Mouse (Mus musculus) left cerebral cortex, adult 18-20 months (tissue): Measurements from ENCODE around the gene Wdr34. TPM values are rescaled to one million over a fixed set of nuclear protein-coding genes. Genes with fewer than 3 reads are reported as not detected.
A peak's percentile ranks its signal among the peaks of the same experiment; 100 is the strongest.

Source experiments
- DNase-seq, 2 experiments: peaks; one replicate each; pipeline ENCODE4 v3.0.0; 2021 to 2022; ENCODE audit warnings: low spot score in 2 of 2, mixed read lengths in 1 of 2
- microRNA-seq, 2 experiments: library from miRNA; unstranded; fragments of <30 nt; microRNA quantifications; one replicate each; pipeline ENCODE4 v1.2.0; 2021
- total RNA-seq, 2 experiments: library from RNA; stranded (reverse); gene quantifications; 2 replicates each; pipeline ENCODE4 v1.2.3; 2021

The Wdr34 gene
- total RNA-seq, 2 experiments from 2014 or later: 39.5 to 45.2 TPM

GRCm38 (mm10) chr2:30037762-30038161 is 10.9 kb downstream of the Wdr34 start:
- DNase-seq: no peak

DNA sequence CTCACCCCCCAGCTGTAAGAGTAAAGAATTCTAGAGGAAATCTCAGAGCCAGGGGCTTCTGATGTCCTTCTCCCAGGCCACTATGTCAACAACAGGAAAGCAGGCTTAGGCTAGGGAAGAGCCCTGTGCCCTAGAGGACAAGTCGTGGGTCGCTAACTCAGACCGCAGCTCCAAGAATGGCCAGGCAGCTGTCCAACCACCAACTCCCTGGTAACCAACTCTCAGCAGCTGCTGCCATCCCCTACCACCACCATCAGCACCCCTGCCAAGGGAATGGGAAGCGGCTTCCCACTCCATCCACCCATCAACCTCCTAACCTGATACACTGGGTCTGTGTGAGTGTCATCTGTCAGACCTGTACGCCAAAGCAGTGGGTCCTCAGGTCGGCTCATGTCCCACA is 15.7 kb downstream of the Wdr34 start:
- peak in 1 of 2 experiments; percentile 29 for DNase-seq

GRCm38 (mm10) chr2:30032244-30032846 is 16.3 kb downstream of the Wdr34 start:
- no peak for DNase-seq

GRCm38 (mm10) chr2:30026997-30027396 is 21.7 kb downstream of the Wdr34 start:
- no peak for DNase-seq

DNA sequence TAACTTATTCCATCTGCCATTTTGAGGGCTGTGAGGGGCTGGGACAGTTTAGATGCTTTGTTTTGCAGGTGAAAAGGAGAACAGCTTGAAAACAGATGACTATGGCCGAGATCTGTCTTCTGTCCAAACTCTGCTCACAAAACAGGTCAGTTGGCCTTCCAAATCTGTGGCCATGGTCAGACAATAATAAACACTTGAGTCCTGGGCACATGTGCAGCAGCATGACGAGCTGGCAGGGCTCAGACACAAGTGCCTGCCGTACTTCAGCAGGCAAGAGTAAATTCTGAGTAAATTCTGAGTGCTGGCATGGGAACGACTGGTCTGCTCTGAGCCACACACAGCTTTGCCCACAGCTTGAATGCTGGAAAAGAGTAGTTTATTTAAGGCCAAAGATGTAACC is 23.2 kb downstream of the Wdr34 start:
- DNase-seq: no peak

DNA sequence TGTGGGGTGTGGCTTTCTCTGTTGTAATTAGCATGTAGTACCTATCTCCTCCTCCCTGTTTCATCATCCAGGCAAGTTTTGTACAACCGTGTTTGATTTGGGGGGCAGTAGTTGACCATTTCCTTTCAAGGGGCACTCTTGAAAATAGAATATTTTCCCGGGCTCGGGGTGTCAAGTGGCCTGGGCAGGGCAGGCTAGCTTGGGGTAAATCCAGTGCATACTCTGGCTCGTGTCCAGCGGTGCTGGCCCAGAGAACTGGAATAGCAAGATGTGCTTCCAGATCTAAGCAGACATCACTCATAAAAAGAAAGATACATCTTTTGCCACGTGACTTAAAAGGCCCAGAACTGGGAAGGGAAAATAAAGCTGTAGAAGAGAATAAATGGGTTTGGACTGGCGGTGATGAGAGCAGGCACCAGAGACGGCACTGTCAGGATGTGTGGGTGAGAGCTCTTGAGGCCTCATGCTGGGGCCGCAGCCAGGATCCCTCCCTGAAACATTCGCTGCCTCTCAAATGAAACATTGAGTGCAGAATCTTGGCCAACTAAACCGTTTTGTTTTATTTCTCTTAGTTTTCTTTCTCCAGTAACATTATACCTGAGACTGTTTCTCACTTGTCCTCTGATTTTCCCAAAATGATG is 34.2 kb downstream of the Wdr34 start:
- peak in 1 of 2 experiments; percentile 36 for DNase-seq

- peak; percentile 30 to 32 for DNase-seq
Observed at GRCm38 (mm10) chr2:30010840-30011281, 37.8 kb downstream of the Wdr34 start.

GRCm38 (mm10) chr2:30009101-30009500 is 39.6 kb downstream of the Wdr34 start:
- DNase-seq: no peak

DNA sequence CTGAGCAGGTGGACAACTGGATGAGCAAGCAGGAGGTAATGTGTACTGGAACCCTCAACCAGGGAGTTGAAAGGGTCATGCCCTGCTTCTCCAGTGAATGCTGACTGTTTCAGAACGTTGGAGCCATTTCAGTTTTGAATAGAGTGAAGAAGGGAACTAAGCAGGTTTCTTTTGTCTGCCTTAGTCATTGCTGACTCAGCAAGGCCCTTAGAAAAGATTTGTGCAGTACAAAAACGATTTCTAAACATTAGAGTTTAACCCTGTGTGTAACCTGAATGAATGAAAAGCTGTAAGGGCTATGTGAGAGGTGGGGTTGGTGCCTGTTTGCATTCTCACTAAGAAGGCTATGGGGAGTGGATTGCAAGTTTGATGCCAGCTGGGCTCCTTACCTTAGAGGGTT is 56.7 kb downstream of the Wdr34 start:
- DNase-seq: no peak

Small RNA genes within 50 kb of the gene (microRNA-seq; reads per million reads assigned to microRNA genes)
- 0.50 to 0.85 reads per million in 2 experiments for gene Mir6997

Other genes starting within 250 kb of the Wdr34 start
- gene Slc27a4, start 246.2 kb downstream of the Wdr34 start, total RNA-seq: 10 to 100 TPM; 72.1 to 75.8 TPM
- gene Urm1, start 228.8 kb downstream of the Wdr34 start, total RNA-seq: 10 to 100 TPM; 48.1 to 49.6 TPM
- gene Cercam, start 179.7 kb downstream of the Wdr34 start, total RNA-seq: 1 to 10 TPM; 7.4 to 9.9 TPM
- gene Odf2, start 159.7 kb downstream of the Wdr34 start, total RNA-seq: 10 to 100 TPM; 84.6 to 94.6 TPM
- gene Gle1, start 113.5 kb downstream of the Wdr34 start, total RNA-seq: 10 to 100 TPM; 44.0 to 49.5 TPM
- gene Sptan1, start 83.3 kb downstream of the Wdr34 start, total RNA-seq: 100 to 1,000 TPM; 825 to 827 TPM
- 100 to 1,000 TPM; 191 to 199 TPM for gene Set, start 8.5 kb upstream of the Wdr34 start, total RNA-seq
- 1 to 10 TPM; 3.8 TPM for gene Pkn3, start 28.8 kb upstream of the Wdr34 start, total RNA-seq
- 1 to 10 TPM; 6.1 to 6.7 TPM for gene Zdhhc12, start 44.8 kb upstream of the Wdr34 start, total RNA-seq
- 100 to 1,000 TPM; 146 to 156 TPM for gene Zer1, start 75.7 kb upstream of the Wdr34 start, total RNA-seq
- gene Tbc1d13, start 84.9 kb upstream of the Wdr34 start, total RNA-seq: 10 to 100 TPM; 43.7 to 50.5 TPM
- 10 to 100 TPM; 19.3 to 23.3 TPM for gene Endog, start 122.6 kb upstream of the Wdr34 start, total RNA-seq
- gene Spout1, start 129.6 kb upstream of the Wdr34 start, total RNA-seq: 10 to 100 TPM; 32.5 to 33.9 TPM
- gene Kyat1, start 157.0 kb upstream of the Wdr34 start, total RNA-seq: 10 to 100 TPM; 13.9 to 14.1 TPM
- 10 to 100 TPM; 58.2 to 62.6 TPM for gene Lrrc8a, start 188.8 kb upstream of the Wdr34 start, total RNA-seq
- gene Gm28035, start 191.7 kb upstream of the Wdr34 start, total RNA-seq: 10 to 100 TPM in 1 of 2 experiments, 1 to 10 TPM in 1; 9.5 to 10.3 TPM
- 10 to 100 TPM; 17.7 to 19.6 TPM for gene Phyhd1, start 217.3 kb upstream of the Wdr34 start, total RNA-seq
- not detected for gene Gm28038, start 232.2 kb upstream of the Wdr34 start, total RNA-seq
- 10 to 100 TPM; 19.7 to 22.0 TPM for gene Dolk, start 237.5 kb upstream of the Wdr34 start, total RNA-seq
- 10 to 100 TPM; 21.3 to 24.1 TPM for gene Nup188, start 237.5 kb upstream of the Wdr34 start, total RNA-seq